Mouse (Mus musculus) stomach, postnatal 0 days (tissue): ENCODE data around the gene Pus7. TPM values are rescaled to one million over a fixed set of nuclear protein-coding genes. Genes with fewer than 3 reads are reported as not detected.

Experiments used
- ATAC-seq: fragments of 200-750 bp; cut with Nextera tagmentation; 2 replicates; pipeline ENCODE4 v1.8.0; 2017; ENCODE audit not compliant: low FRiP score, low TSS enrichment
- DNase-seq: peaks from one replicate; pipeline ENCODE4 v3.0.0-alpha.2; 2016; ENCODE audit warnings: low spot score
- H3K27ac ChIP-seq: fragments of 300-500 bp; sonication (generic); replicated peaks from 2 replicates; pipeline ENCODE4 v1.5.1; 2014; ENCODE audit warnings: mild to moderate bottlenecking, control low read depth
- H3K27me3 ChIP-seq: fragments of 300-500 bp; sonication (generic); 2 replicates; pipeline ENCODE4 v1.6.1; 2014; ENCODE audit warnings: low read length; ENCODE audit not compliant: control insufficient read depth, insufficient read depth
- H3K36me3 ChIP-seq: fragments of 300-500 bp; sonication (generic); 2 replicates; pipeline ENCODE4 v1.6.1; 2014; ENCODE audit warnings: low read length, mixed read lengths; ENCODE audit not compliant: control insufficient read depth, insufficient read depth
- H3K4me1 ChIP-seq: fragments of 300-500 bp; sonication (generic); replicated peaks from 2 replicates; pipeline ENCODE4 v1.6.1; 2014; ENCODE audit warnings: antibody characterized with exemption; ENCODE audit not compliant: control insufficient read depth, insufficient read depth
- H3K4me2 ChIP-seq: fragments of 300-500 bp; sonication (generic); replicated peaks from 2 replicates; pipeline ENCODE4 v1.6.1; 2014; ENCODE audit warnings: low read depth, mild to moderate bottlenecking, control low read depth, moderate library complexity
- H3K4me3 ChIP-seq: fragments of 300-500 bp; sonication (generic); 2 replicates; pipeline ENCODE4 v1.5.1; 2014; ENCODE audit warnings: low read depth, low read length, control low read depth
- H3K9ac ChIP-seq: fragments of 300-500 bp; sonication (generic); 2 replicates; pipeline ENCODE4 v1.6.1; 2014; ENCODE audit warnings: mild to moderate bottlenecking, low read length, control low read depth, mixed read lengths
- H3K9me3 ChIP-seq: fragments of 300-500 bp; sonication (generic); 2 replicates; pipeline ENCODE4 v1.6.1; 2016; ENCODE audit warnings: low read length; ENCODE audit not compliant: control insufficient read depth
- CTCF ChIP-seq: IDR thresholded peaks from 2 replicates; pipeline ENCODE4 v1.5.1; 2016; ENCODE audit warnings: antibody characterized with exemption, low read depth, mild to moderate bottlenecking, moderate library complexity
- EP300 ChIP-seq: optimal IDR thresholded peaks from 2 replicates; pipeline ENCODE3; 2016; ENCODE audit warnings: antibody characterized with exemption
- WGBS: fragments of 180-500 bp; shearing (Covaris S2); extraction: QIAGEN DNeasy Blood & Tissue Kit; methylation state at CpG from one replicate; pipeline ENCODE4 v1.1.7; 2014; 5-methylcytosine and 5-hydroxymethylcytosine counted together
- polyA plus RNA-seq: library from polyadenylated mRNA; unstranded; fragments of >200 nt; fragmentation: Nextera tagmentation; extraction: Ambion mirVana; gene quantifications from 2 replicates; pipeline ENCODE4 v1.2.1, GENCODE M21; 2015

Gene Pus7
- polyA plus RNA-seq: 13.5 and 13.8 TPM in 2 replicates

DNA sequence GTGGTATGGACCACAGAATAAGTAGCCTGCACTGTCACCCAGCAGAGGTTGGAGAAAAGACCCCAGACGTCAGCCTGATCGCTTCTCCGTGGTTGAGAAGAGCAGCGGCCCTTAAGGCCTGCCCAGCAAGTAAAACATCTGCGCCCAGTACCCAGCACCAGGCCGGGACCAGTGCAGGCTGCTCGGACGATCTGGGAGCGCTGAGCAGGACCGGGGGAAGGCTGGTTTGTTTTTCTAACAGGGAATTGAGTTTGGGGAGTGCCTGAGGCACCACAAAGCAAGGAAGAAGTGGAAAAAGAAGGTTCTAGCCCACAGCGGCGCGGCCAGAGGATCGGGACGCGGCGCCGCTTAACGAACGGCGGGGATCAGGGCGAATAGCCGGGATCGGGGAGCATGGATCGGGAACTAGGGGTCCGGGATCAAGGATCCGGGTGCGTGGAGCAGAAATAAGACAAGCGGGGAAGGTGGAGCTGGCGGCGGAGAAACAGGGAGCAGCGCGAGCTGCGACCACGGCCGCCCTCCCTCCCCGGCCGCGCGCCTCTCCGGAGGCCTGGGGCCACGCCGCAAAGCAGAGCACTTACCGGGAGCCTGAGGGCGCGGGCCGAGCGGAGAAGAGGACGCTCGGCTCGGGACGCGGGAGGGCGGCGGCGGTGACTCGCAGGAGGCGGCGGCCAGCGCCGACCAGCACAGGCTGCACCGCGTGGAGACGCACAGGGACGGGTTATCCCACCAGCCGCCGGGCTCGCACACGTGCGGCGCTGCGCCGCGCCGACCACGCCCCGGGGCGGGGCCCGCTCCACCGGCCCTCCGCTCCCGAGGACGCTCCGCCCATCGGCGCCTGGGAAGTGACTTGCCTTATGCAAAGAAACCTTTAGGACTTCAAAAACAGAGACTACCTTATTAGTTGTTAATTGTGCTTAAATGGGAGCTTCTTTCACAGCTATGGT is at the start of gene Pus7:
Pus7 (minus strand) TSS at position 781 of the 947 bp plus-strand sequence.
- H3K4me3 ChIP-seq: peak within 1 kb of the TSS; percentile 82
- no peaks in the 10 kb centered on the region for H3K9me3 ChIP-seq
- DNase-seq: peak; percentile 93
- no peaks in the 10 kb centered on the region for H3K36me3 ChIP-seq
- peak within 1 kb of the TSS; percentile 62 for H3K4me2 ChIP-seq
- TF ChIP-seq EP300 (no peak), CTCF (no peak)
- no peaks in the 10 kb centered on the region for H3K4me1 ChIP-seq
- peak; percentile 94 for ATAC-seq
- no peaks in the 10 kb centered on the region for H3K27me3 ChIP-seq
- H3K27ac ChIP-seq: peak within 1 kb of the TSS; percentile 37
- peak within 1 kb of the TSS; percentile 67 for H3K9ac ChIP-seq
- under 1% methylated on average over 66 of the region's 86 CpGs for WGBS

DNA sequence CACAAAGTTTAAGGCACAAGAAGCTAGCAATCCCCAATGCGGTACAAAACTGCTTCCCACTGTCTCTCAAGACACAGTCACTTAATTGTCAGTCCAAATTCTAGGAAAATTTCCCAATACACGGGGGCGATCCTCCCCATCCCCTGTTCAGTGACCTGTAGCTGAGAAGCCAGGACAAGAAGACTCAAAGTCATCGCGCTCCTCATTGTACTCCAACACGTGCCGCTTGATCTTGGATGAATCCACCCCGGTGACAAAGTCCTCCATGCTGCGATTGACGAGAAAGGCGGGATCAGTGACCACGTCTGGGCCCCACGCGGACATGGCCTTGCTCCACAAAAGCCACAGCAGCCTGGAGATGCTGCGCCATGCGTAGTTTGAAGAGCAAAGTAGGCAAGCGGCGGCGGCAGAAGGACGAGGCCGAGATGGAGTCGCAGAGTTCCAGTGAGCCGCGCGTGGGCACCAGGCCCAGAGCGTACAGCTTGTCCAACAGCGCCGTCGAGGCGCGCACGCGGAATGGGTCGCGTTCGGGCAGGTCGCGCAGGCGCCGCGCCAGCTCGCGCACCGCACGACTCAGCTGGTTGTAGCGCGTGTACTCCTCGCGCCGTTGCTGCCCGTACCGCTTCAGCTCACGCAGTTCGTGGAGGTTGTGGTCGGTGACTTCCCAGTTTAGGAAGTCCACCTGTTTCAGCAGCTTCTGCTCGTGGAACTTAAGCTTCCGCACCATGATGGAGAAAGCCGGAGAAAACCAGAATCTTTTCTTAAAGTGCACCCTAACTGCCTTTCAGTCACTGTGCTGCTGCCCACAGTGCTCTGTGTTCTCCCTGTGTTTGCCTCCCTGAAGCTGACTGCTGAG is 47.6 kb upstream of the Pus7 start:
- ATAC-seq (no peak), DNase-seq (peak; percentile 30)
- WGBS: 34% methylated on average over 58 of the region's 58 CpGs
- Histone ChIP-seq H3K27me3 (no peaks in the 10 kb centered on the region), H3K4me3 (0 out of 2 replicates have a peak overlapping the region, but pooled peaks have one; percentile 6), H3K9me3 (no peaks in the 10 kb centered on the region), H3K36me3 (no peaks in the 10 kb centered on the region), H3K4me2 (peak overlapping the region; percentile 31), H3K4me1 (no peaks in the 10 kb centered on the region), H3K9ac (no peak overlapping the region), H3K27ac (no peak overlapping the region)
- no peak for TF ChIP-seq EP300
- TF ChIP-seq CTCF: no peak

GRCm38 (mm10) chr5:23826321-23827004 is 43.0 kb upstream of the Pus7 start:
- H3K27ac ChIP-seq: no peak overlapping the region
- TF ChIP-seq CTCF (peak; percentile 84), EP300 (no peak)
- H3K4me2 ChIP-seq: no peak overlapping the region
- DNase-seq (peak; percentile 76), ATAC-seq (no peak)
- no peaks in the 10 kb centered on the region for H3K9me3 ChIP-seq
- 36% methylated on average over 11 of the region's 11 CpGs for WGBS
- H3K4me1 ChIP-seq: no peaks in the 10 kb centered on the region
- H3K36me3 ChIP-seq: no peaks in the 10 kb centered on the region; the same call in 1 of the 2 replicates
- no peak overlapping the region for H3K9ac ChIP-seq
- no peaks in the 10 kb centered on the region for H3K27me3 ChIP-seq
- no peak overlapping the region for H3K4me3 ChIP-seq

DNA sequence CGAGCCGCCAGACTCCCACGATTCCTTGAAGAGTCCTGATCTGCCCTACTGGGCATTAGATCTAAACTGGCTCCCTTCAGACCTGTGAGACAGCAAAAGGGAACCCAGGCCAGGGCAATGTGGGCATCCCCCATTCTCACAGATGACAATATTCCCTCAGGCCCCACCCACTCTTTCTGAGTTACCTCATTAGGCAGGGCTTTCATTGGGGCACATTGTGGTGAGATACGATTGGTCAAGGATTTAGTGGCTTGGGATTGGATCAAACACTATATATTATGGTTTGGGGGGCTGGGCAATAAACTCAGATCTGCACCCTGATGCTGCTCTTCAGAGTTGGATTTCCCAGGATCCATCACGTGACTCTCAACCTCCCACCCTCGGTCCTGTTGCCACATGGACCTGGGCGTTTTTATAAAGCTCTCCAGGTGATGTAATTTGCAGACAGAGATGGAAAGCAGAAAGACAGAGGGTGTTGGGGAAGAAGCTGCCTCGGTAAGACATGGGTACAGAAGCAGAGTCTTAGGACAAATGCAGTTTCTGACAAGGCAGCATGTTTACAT is 40.7 kb upstream of the Pus7 start:
- no peaks in the 10 kb centered on the region for H3K9me3 ChIP-seq
- H3K9ac ChIP-seq: no peak overlapping the region
- TF ChIP-seq CTCF: no peak
- no peak for TF ChIP-seq EP300
- H3K27me3 ChIP-seq: no peaks in the 10 kb centered on the region
- DNase-seq: no peak
- no peaks in the 10 kb centered on the region for H3K4me1 ChIP-seq
- no peak overlapping the region for H3K4me3 ChIP-seq
- no peak for ATAC-seq
- 71% methylated on average over 8 of the region's 8 CpGs for WGBS
- peaks cover 1% of the 10 kb centered on the region; the same call in 1 of the 2 replicates for H3K36me3 ChIP-seq
- H3K27ac ChIP-seq: no peak overlapping the region
- no peak overlapping the region for H3K4me2 ChIP-seq

- no peaks in the 10 kb centered on the region for H3K4me1 ChIP-seq
- ATAC-seq (no peak), DNase-seq (no peak)
- TF ChIP-seq CTCF (no peak), EP300 (no peak)
- H3K9me3 ChIP-seq: no peaks in the 10 kb centered on the region
- H3K4me3 ChIP-seq: no peak overlapping the region
- peaks cover 8% of the 10 kb centered on the region for H3K36me3 ChIP-seq
- no peak overlapping the region for H3K4me2 ChIP-seq
- no peaks in the 10 kb centered on the region for H3K27me3 ChIP-seq
- WGBS: 63% methylated on average over 11 of the region's 11 CpGs
- no peak overlapping the region for H3K27ac ChIP-seq
- H3K9ac ChIP-seq: no peak overlapping the region
Observed at GRCm38 (mm10) chr5:23822306-23822705, 38.8 kb upstream of the Pus7 start.
